Mouse (Mus musculus) embryo, embryonic 10.5 days (tissue): ENCODE data around the gene Pdxk.

Source experiments
- DNase-seq: peaks from one replicate; pipeline ENCODE4 v3.0.0-alpha.2; 2015; ENCODE audit warnings: low spot score

Pdxk gene

GRCm38 (mm10) chr10:78458348-78459111, 6.2 kb downstream of the Pdxk start:
- DNase-seq = no peak

- DNase-seq = no peak
These were observed 7.1 kb downstream of the Pdxk start for GRCm38 (mm10) chr10:78457495-78458347.

DNA sequence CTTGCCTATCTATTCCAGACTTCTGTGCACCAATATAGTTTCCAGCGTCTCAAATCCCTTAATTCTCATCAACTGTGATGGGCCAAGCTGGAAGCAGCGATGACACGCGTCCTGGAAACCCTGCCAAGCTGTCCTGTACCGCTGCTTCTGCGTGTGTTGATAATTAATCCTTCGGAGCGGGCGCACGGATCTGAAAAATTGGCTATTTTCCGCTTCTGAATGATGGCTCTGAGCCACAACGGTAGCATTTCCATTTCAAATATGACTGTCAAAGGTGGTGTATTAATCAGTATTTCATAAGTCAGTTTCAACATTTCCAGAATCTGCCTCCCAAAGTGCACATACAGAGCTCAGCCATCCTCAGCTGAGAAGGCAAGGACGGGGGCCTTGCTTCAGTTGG, 8.1 kb downstream of the Pdxk start:
- no peak for DNase-seq

DNA sequence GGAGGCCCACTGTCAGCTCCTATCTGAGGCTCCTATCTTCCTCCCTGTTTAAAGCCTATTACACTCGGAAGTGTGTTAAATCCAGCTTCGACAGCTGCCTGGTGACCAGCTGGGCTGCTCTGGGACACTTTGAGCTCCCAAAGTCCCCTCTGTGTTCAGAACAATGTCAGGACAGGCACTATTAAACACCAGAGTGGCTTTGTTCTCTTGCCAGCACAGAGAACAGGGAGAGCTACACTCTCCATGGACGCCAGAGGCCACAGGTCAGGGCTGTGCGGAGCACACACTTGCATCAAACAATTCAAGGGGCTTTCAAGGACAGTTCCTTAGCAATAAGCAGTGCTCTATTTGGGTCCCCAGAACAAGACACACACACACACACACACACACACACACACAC, 12.1 kb downstream of the Pdxk start:
- peak; percentile 39 for DNase-seq

DNA sequence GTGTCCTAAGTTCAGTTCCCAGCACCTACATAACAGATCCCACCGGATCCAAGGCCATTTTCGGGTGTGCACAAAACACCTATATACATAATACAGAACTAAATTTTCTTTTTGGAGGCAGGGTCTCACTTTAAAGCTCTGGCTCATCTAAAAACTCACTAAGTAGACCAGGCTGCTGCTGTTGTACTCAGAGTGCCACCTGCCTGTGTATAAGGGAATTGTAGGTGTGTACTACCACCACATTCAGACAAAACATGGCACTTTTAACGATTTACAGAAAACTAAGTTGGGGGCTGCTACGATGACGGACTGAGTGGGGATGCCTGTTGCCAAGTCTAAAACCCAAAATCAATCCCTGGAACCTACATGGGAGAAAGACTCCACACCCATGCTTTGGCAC, 14.0 kb downstream of the Pdxk start:
- no peak for DNase-seq

GRCm38 (mm10) chr10:78447396-78447795, 17.4 kb downstream of the Pdxk start:
- DNase-seq = no peak

GRCm38 (mm10) chr10:78446195-78446594, 18.6 kb downstream of the Pdxk start:
- DNase-seq = no peak

DNA sequence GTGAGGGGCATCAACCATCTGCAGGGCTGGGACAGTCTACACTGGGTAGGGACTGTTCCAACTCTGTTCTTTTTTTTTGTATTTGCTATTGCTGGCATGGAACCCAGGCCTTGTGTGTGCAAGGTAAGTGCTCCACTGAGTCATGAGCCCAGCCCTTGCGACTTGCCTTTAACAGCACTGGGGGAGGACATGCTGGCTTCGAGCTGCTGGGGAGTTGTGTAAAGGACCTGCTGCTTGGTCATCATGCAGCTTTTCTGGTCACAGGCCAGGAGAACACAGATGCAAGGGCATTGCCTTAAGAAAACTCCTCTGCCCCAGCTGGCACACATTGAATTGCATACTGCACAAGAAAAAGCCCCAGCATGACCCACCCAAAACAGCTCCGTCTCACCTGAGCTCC, 22.5 kb downstream of the Pdxk start:
- no peak for DNase-seq

DNA sequence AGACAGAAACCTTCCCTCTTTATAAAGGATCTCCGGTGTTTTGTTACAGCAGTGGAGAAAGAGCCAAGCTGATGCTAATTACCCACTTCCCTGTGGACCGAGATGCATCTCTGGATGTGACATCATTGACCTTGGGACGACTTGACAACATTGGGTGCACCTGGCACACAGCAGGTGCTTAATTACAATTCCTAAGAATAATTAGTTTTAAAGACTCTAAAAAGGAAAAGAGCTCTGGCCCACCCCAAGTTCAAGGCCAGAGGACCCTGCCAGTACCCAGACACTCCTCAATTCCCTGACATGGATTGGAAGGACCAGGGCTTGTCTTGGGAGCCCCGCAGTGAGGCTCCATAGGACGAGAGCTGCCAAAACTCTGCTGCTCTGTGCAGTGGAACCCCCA, 23.2 kb downstream of the Pdxk start:
- DNase-seq = no peak

DNA sequence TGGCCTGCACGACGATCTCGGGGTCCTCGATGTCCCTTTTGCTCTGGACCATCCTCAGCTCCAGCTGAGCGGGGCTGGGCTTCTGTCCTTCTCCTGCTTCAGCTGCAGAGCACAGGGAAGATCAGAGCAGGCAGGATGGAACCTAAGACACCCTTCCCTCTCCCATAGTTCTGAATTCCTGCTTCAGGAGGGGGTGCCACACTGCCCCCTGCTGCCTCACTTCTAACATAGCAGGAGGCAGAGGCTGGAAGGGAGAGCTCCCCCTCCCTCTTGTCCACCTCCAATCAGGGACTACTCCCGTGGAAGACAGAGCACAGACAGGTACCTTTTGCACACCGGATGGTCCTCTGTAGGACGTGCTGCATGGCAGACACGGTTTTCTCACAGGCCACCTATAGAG, 24.0 kb downstream of the Pdxk start:
- DNase-seq = peak; percentile 46

- no peak for DNase-seq
These were observed 24.8 kb downstream of the Pdxk start for GRCm38 (mm10) chr10:78439990-78440389.

DNA sequence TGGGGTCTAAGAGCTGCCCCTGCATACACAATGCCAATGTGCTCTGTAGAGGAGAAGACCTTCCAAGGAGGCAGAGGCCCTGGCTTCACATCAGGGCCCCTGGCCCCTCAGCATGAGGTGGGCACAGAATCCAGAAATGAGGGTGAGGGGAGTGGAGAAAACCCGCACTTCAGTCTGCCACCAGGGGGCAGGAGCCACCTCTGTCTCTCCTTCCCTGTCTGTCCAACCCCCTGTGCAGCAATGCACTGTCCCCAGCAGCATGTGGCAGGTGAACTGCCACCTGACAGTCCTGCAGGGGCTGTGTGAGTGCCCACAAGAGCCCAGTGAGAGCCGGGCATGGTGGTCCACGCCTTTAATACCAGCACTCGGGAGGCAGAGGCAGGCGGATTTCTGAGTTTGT, 25.2 kb downstream of the Pdxk start:
- DNase-seq = peak; percentile 37

DNA sequence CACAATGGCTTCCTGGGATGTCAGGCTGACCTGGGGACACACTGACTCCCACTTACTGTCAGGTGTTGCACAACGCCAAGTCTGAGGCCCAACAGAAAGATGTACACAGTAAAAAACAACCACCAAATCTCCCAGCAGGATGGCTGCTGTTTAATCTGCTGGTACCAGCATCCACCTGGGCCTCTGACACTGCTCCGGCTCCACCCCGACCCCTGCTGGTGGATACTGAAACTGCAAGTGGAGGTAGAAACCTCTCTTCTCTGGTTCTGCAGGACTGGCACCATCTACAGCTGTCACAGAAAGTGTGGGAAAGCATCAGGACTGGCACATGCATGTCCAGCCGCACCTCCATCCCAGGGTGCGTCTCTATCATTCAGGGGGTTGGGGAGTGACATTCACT, 26.7 kb downstream of the Pdxk start:
- peak; percentile 82 for DNase-seq

GRCm38 (mm10) chr10:78432853-78433252, 31.9 kb downstream of the Pdxk start:
- no peak for DNase-seq

GRCm38 (mm10) chr10:78429776-78430175, 35.0 kb downstream of the Pdxk start:
- DNase-seq = no peak

GRCm38 (mm10) chr10:78429180-78429579, 35.6 kb downstream of the Pdxk start:
- no peak for DNase-seq

GRCm38 (mm10) chr10:78428070-78428469, 36.7 kb downstream of the Pdxk start:
- DNase-seq = no peak

GRCm38 (mm10) chr10:78426117-78426735, 38.5 kb downstream of the Pdxk start:
- no peak for DNase-seq

GRCm38 (mm10) chr10:78425181-78426041, 39.4 kb downstream of the Pdxk start, which contains the start of gene Cstb:
Cstb (plus strand) TSS chr10:78425669.
- DNase-seq = peak; percentile 87

GRCm38 (mm10) chr10:78422614-78423013, 42.2 kb downstream of the Pdxk start:
- DNase-seq = no peak

DNA sequence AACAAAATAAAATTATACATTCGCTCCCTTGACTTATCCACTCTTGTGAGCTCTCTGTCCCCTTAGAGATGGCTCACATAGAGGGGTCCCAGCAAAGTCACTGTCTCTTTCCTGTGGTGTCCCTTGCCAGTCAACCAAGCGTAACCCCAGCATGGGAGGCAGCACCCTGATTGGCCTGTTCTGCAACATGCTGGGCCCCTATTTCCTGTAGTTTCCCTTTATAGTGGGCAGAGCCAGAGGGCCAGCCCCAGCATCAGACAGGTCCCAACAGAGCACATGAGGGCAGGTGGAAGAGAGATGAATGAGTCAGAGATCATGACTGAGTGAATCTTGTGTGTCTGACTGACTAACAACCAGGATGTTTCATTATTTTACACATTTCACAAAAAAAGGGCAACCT, 43.8 kb downstream of the Pdxk start:
- DNase-seq = no peak

DNA sequence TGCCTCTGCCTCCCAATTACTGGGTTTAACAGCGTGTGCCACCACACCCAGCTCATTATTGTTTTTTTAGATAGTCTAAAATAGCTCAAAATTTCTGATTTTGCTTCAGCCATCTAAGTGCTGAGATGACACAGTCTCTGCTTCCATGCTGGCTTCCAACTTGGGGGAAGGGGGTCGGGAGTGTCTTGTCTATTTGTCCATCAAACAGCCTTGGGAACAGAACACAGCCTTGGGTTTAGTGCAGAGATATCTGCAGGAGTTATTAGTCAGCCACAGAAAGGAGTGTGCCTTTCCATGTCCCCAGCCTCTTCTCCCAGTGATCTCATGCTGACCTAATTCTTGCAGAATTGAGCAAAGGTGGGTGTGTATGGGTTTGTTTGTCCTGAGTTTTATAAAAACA, 46.0 kb downstream of the Pdxk start:
- no peak for DNase-seq
